ENCODE assay signal across 8 mouse cellular contexts in the genomic region with DNA sequence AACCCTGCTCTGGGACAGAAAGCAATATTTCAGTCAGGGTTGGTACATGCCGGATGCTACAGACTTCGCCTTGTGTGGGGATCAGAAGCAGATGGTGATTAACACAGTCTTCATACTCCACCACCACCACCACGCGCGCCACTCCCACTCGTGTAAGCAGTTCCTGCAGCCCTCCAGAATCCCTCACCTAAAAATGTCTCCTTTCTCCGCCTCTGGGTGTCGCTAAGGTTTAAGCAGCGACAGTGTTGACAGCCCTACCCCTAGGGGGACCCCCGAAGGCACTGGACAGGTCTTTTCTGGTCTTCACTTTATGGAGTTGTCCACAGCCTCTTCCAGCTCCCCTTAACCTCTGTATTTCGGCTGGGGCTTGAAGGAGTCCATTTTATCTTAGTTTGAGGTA. TPM values are rescaled to one million over a fixed set of nuclear protein-coding genes. Genes with fewer than 3 reads are reported as not detected.
A peak's percentile ranks its signal among the peaks of the same experiment; 100 is the strongest.
DNase-seq lines count a peak whose midpoint lies in the region; ATAC-seq and TF ChIP-seq lines count a peak whose summit lies in the region.

No protein-coding gene starts in this region.

- H3K9ac ChIP-seq in embryonic facial prominence, embryonic 11.5 days (replicated peaks; ENCODE audit: low read length) = no peak overlapping the region
- no peak overlapping the region for H3K9ac ChIP-seq in lung, postnatal 0 days (replicated peaks; ENCODE audit: low read depth)

- TF ChIP-seq EP300 in lung, postnatal 0 days (IDR thresholded peaks at IDR 0.05) = no peak

- H3K36me3 ChIP-seq in heart, embryonic 10.5 days = no peaks in the 10 kb centered on the region
- no peaks in the 10 kb centered on the region for H3K36me3 ChIP-seq in embryonic facial prominence, embryonic 11.5 days (replicated peaks; ENCODE audit: control insufficient read depth, insufficient read depth, low read depth, low read length)
- H3K36me3 ChIP-seq in hindbrain, embryonic 10.5 days = peaks cover 8% of the 10 kb centered on the region
- H3K36me3 ChIP-seq in lung, postnatal 0 days (ENCODE audit: insufficient read depth, low read length) = no peaks in the 10 kb centered on the region

- peak; percentile 90 for DNase-seq in heart, embryonic 10.5 days (ENCODE audit: low spot score)
- no peak for DNase-seq in heart, postnatal 25 days (ENCODE audit: low spot score)
- peak; percentile 72 for DNase-seq in embryonic facial prominence, embryonic 11.5 days (ENCODE audit: low spot score)
- DNase-seq in hindbrain, embryonic 10.5 days (ENCODE audit: low spot score) = peak; percentile 71
- DNase-seq in layer of hippocampus, postnatal 10 days (ENCODE audit: low spot score in 2 of 2) = peak; percentile 66 to 76
- peak; percentile 49 for DNase-seq in lung, postnatal 0 days (ENCODE audit: low spot score)
- peak; percentile 82 for DNase-seq in retina, embryonic 14.5 days (ENCODE audit: low spot score)
- DNase-seq in gastrocnemius, adult 8-10 months (ENCODE audit: low spot score in 2 of 2) = no peak

- peak; percentile 90 for TF ChIP-seq CTCF in lung, postnatal 0 days (IDR thresholded peaks at IDR 0.05)

- no peaks in the 10 kb centered on the region for H3K27me3 ChIP-seq in heart, embryonic 10.5 days (ENCODE audit: insufficient read depth, poor library complexity, severe bottlenecking)
- H3K27me3 ChIP-seq in embryonic facial prominence, embryonic 11.5 days (ENCODE audit: control insufficient read depth, insufficient read depth, low read length) = no peaks in the 10 kb centered on the region
- H3K27me3 ChIP-seq in hindbrain, embryonic 10.5 days (ENCODE audit: insufficient read depth, poor library complexity, severe bottlenecking) = 0 out of 2 replicates have a peak, but pooled peaks cover 9% of the 10 kb centered on the region
- no peaks in the 10 kb centered on the region for H3K27me3 ChIP-seq in lung, postnatal 0 days (replicated peaks; ENCODE audit: insufficient read depth, low read length)

- 0 out of 2 replicates have a peak, but pooled peaks cover 3% of the 10 kb centered on the region for H3K9me3 ChIP-seq in heart, embryonic 10.5 days
- H3K9me3 ChIP-seq in embryonic facial prominence, embryonic 11.5 days (replicated peaks; ENCODE audit: control insufficient read depth, low read length) = no peaks in the 10 kb centered on the region
- no peaks in the 10 kb centered on the region; the same call in 1 of the 2 replicates for H3K9me3 ChIP-seq in hindbrain, embryonic 10.5 days
- no peaks in the 10 kb centered on the region for H3K9me3 ChIP-seq in lung, postnatal 0 days (ENCODE audit: low read length)

- intact Hi-C loops in heart, postnatal 25 days (cut with DNase I) = no loop called here

- ATAC-seq in embryonic facial prominence, embryonic 11.5 days (replicated peaks; ENCODE audit: insufficient number of reproducible peaks, low FRiP score, low TSS enrichment, low read depth) = peak; percentile 22; the same call in 1 of the 2 replicates
- ATAC-seq in lung, postnatal 0 days = 0 out of 2 replicates have a peak, but pooled peaks have one; percentile 12

- peaks cover 39% of the 10 kb centered on the region for H3K4me1 ChIP-seq in heart, embryonic 10.5 days
- peaks cover 2% of the 10 kb centered on the region; the same call in 1 of the 2 replicates for H3K4me1 ChIP-seq in embryonic facial prominence, embryonic 11.5 days (ENCODE audit: control insufficient read depth, insufficient read depth, low read length)
- peaks cover 43% of the 10 kb centered on the region for H3K4me1 ChIP-seq in hindbrain, embryonic 10.5 days (replicated peaks)
- peaks cover 19% of the 10 kb centered on the region for H3K4me1 ChIP-seq in lung, postnatal 0 days (ENCODE audit: insufficient read depth, low read depth, low read length)

- peak overlapping the region; percentile 78 for H3K4me2 ChIP-seq in embryonic facial prominence, embryonic 11.5 days (ENCODE audit: low read depth, low read length)
- peak overlapping the region; percentile 68 for H3K4me2 ChIP-seq in lung, postnatal 0 days (replicated peaks; ENCODE audit: low read depth, low read length)

- peak overlapping the region; percentile 85 for H3K27ac ChIP-seq in heart, embryonic 10.5 days
- no peak overlapping the region for H3K27ac ChIP-seq in embryonic facial prominence, embryonic 11.5 days (replicated peaks; ENCODE audit: low read depth, low read length)
- peak overlapping the region; percentile 70; the same call in 1 of the 2 replicates for H3K27ac ChIP-seq in hindbrain, embryonic 10.5 days
- no peak overlapping the region for H3K27ac ChIP-seq in lung, postnatal 0 days (ENCODE audit: low read length)

- 3% methylated on average over 11 of the region's 11 CpGs for WGBS in heart, embryonic 10.5 days
- WGBS in embryonic facial prominence, embryonic 11.5 days = 4% methylated on average over 11 of the region's 11 CpGs
- 1% methylated on average over 11 of the region's 11 CpGs for WGBS in hindbrain, embryonic 10.5 days
- WGBS in lung, postnatal 0 days = 3% methylated on average over 11 of the region's 11 CpGs

- peak overlapping the region; percentile 63 for H3K4me3 ChIP-seq in heart, embryonic 10.5 days
- peak overlapping the region; percentile 29 for H3K4me3 ChIP-seq in embryonic facial prominence, embryonic 11.5 days (ENCODE audit: low read depth, low read length)
- peak overlapping the region; percentile 43 for H3K4me3 ChIP-seq in hindbrain, embryonic 10.5 days
- peak overlapping the region; percentile 27; the same call in 1 of the 2 replicates for H3K4me3 ChIP-seq in lung, postnatal 0 days (ENCODE audit: low read depth, low read length)

RNA-seq across cellular contexts. Expression of a gene that starts 2.9 kb away (rescaled TPM):
- polyA plus RNA-seq in heart, embryonic 10.5 days (2016; fragmentation: Nextera tagmentation; extraction: Ambion mirVana) = 286 and 333 TPM in 2 replicates
- 100 to 1,000 TPM; 158 to 160 TPM for total RNA-seq in heart, postnatal 25 days (2021)
- polyA plus RNA-seq in embryonic facial prominence, embryonic 11.5 days (2014; fragmentation: Nextera tagmentation; extraction: Ambion mirVana) = 371 and 374 TPM in 2 replicates
- 333 and 374 TPM in 2 replicates for polyA plus RNA-seq in hindbrain, embryonic 10.5 days (2016; fragmentation: Nextera tagmentation; extraction: Ambion mirVana)
- total RNA-seq in layer of hippocampus, postnatal 10 days (2021) = 100 to 1,000 TPM; 136 to 139 TPM
- 165 and 171 TPM in 2 replicates for polyA plus RNA-seq in lung, postnatal 0 days (2015; fragmentation: Nextera tagmentation; extraction: Ambion mirVana)
- 100 to 1,000 TPM in 3 of 4 experiments, 10 to 100 TPM in 1; 95.0 to 132 (median 111) TPM for total RNA-seq in gastrocnemius, adult 8-10 months (2022)

RNA-seq across cellular contexts. Expression of a gene that starts 12.8 kb away (rescaled TPM):
- polyA plus RNA-seq in heart, embryonic 10.5 days (2016; fragmentation: Nextera tagmentation; extraction: Ambion mirVana) = 7.5 and 9.0 TPM in 2 replicates
- total RNA-seq in heart, postnatal 25 days (2021) = 10 to 100 TPM; 47.1 to 51.6 TPM
- polyA plus RNA-seq in embryonic facial prominence, embryonic 11.5 days (2014; fragmentation: Nextera tagmentation; extraction: Ambion mirVana) = 3.8 and 4.7 TPM in 2 replicates
- 3.7 and 6.5 TPM in 2 replicates for polyA plus RNA-seq in hindbrain, embryonic 10.5 days (2016; fragmentation: Nextera tagmentation; extraction: Ambion mirVana)
- total RNA-seq in layer of hippocampus, postnatal 10 days (2021) = 10 to 100 TPM; 58.9 to 59.5 TPM
- polyA plus RNA-seq in lung, postnatal 0 days (2015; fragmentation: Nextera tagmentation; extraction: Ambion mirVana) = 3.9 and 4.7 TPM in 2 replicates
- 10 to 100 TPM; 40.7 to 51.5 (median 47.0) TPM for total RNA-seq in gastrocnemius, adult 8-10 months (2022)

RNA-seq across cellular contexts. Expression of a gene that starts 21.7 kb away (rescaled TPM):
- 12.6 and 16.5 TPM in 2 replicates for polyA plus RNA-seq in heart, embryonic 10.5 days (2016; fragmentation: Nextera tagmentation; extraction: Ambion mirVana)
- total RNA-seq in heart, postnatal 25 days (2021) = 1 to 10 TPM; 8.5 to 8.6 TPM
- 5.4 and 7.1 TPM in 2 replicates for polyA plus RNA-seq in embryonic facial prominence, embryonic 11.5 days (2014; fragmentation: Nextera tagmentation; extraction: Ambion mirVana)
- polyA plus RNA-seq in hindbrain, embryonic 10.5 days (2016; fragmentation: Nextera tagmentation; extraction: Ambion mirVana) = 15.3 and 15.5 TPM in 2 replicates
- total RNA-seq in layer of hippocampus, postnatal 10 days (2021) = 10 to 100 TPM; 12.7 to 14.0 TPM
- 10.9 and 12.5 TPM in 2 replicates for polyA plus RNA-seq in lung, postnatal 0 days (2015; fragmentation: Nextera tagmentation; extraction: Ambion mirVana)
- 1 to 10 TPM; 4.9 to 6.0 (median 5.8) TPM for total RNA-seq in gastrocnemius, adult 8-10 months (2022)

Comparison
In these comparisons a context has a peak if more than half of its experiments do, and no peak if none do; other contexts are left out.
1. DNase-seq: peak in heart, embryonic 10.5 days (single experiment), embryonic facial prominence, embryonic 11.5 days (single experiment), hindbrain, embryonic 10.5 days (single experiment), layer of hippocampus, postnatal 10 days (2 of 2), lung, postnatal 0 days (single experiment) and retina, embryonic 14.5 days (single experiment); none in heart, postnatal 25 days (single experiment) and gastrocnemius, adult 8-10 months (0 of 2).
2. H3K27ac ChIP-seq: peak in heart, embryonic 10.5 days (single experiment) and hindbrain, embryonic 10.5 days (single experiment); none in embryonic facial prominence, embryonic 11.5 days (single experiment) and lung, postnatal 0 days (single experiment).
3. Peak in every context shown above with its lines, with median percentiles within 50 percentile points of each other: H3K4me3 ChIP-seq.